Mouse (Mus musculus) cerebellum, adult 9-10 months (tissue): ENCODE measurements at regions not wholly inside any gene's neighbourhood (a gene's known extent, or its start where the extent isn't known, plus 50 kb on each side); places are given as distances from the start of the nearest gene placed in this dataset.

ENCODE experiments used
- DNase-seq: peaks from one replicate; pipeline ENCODE4 v3.0.0; 2022

DNA sequence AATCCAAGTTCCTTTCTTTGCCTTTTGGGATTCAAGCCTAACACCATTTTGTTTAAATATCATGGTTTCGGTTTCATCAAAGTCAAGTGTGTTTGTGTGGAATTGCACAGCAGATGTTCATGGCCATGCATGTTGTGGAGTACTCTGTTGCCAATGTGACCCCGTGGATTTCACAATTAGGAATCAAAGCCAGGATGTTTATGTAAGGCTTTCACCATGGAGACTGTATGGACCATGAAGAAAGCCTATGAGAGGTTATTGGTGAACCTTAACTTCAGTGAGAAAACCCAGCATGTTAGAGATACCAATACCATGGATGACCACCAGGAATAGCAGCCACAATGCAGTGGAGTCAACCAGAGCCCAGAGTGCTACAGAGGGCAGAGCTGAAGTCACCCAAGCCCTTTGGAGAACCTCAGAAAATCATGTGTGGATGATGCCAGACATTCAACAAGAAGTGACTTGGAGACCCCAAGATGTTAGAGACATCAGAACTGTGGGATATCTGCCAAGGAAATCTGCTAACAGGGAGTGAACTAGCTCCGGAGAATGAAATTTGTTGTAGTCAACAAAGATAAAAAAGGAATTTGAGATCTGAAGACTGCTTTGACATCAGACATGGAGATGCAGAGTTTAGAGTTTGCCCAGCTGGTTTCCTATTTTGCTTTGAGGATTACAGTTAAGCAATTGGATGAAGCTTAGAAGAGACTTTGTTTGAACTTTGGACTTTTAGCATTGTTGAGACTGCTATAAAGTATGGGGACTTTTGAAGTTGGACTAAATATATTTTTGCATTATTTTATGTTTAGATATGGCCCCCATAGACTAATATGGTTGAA is 615.3 kb downstream of the Tmem182 start:
- DNase-seq: no peak

DNA sequence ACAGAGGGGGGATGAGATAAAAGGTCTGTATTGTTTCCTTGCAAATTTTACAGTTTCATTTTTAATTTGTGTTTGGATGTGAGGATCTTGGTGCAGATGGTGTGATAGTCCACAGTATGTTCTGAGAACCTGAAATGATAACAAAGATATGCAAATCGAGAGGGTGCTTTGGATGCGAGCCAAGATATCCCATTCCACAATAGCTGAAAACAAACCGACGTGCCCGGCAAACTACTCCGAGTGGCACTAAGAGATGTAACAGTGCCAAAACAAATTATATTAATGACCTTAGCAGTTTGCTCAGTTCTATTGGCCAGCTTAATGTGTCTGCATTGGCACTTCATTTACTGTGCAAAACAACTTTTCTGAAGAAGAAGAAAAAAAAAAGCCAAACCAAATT is 622.5 kb downstream of the Tmem182 start:
- DNase-seq: no peak

GRCm38 (mm10) chr1:41431127-41431690 is 625.8 kb downstream of the Tmem182 start:
- DNase-seq: no peak

- DNase-seq: no peak
These were observed 630.0 kb downstream of the Tmem182 start for GRCm38 (mm10) chr1:41435379-41435778.

DNA sequence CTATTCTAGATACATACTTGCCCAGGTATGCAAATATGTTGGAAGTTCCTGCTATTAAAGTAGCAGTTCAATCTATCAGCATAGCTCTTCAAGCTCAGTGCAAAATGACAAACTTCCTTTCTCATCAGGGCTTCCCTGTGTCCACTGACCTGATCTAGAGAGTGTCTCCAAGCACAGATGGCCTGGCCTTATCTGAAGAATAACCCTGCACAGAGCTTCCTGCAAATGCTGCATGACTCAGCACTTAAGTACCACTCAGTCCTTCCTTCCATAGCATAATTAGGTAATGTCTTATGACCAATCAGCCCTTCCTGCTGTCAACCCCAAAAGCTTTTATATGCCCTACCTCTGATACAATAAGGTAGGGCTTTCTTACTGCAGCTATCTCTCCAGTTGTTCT is 644.6 kb downstream of the Tmem182 start:
- no peak for DNase-seq
